8 mouse cellular contexts compared by ENCODE assay signal in genomic region chr11:121053536-121053935, GRCm38 (mm10). TPM values are rescaled to one million over a fixed set of nuclear protein-coding genes. Genes with fewer than 3 reads are reported as not detected.
DNase-seq lines count a peak whose midpoint lies in the region; ATAC-seq and TF ChIP-seq lines count a peak whose summit lies in the region.

No protein-coding gene starts in this region.

- no peak overlapping the region for H3K4me3 ChIP-seq in intestine, embryonic 14.5 days (ENCODE audit: low read depth, low read length)
- H3K4me3 ChIP-seq in intestine, embryonic 16.5 days (ENCODE audit: low read length): no peak overlapping the region
- H3K4me3 ChIP-seq in hindbrain, embryonic 12.5 days: no peak overlapping the region
- no peak overlapping the region for H3K4me3 ChIP-seq in midbrain, postnatal 0 days (ENCODE audit: low read depth, low read length)

- 13% methylated on average over 8 of the region's 8 CpGs for WGBS in intestine, embryonic 14.5 days
- WGBS in intestine, embryonic 16.5 days: 16% methylated on average over 8 of the region's 8 CpGs
- whole genome bisulfite sequencing in hindbrain, embryonic 12.5 days: 14% methylated on average over 8 of the region's 8 CpGs
- 13% methylated on average over 8 of the region's 8 CpGs for WGBS in midbrain, postnatal 0 days

- no peaks in the 10 kb centered on the region for H3K27me3 ChIP-seq in intestine, embryonic 14.5 days (replicated peaks; ENCODE audit: control insufficient read depth, insufficient read depth, low read length)
- H3K27me3 ChIP-seq in intestine, embryonic 16.5 days (replicated peaks; ENCODE audit: control insufficient read depth, insufficient read depth, low read length): no peaks in the 10 kb centered on the region
- no peaks in the 10 kb centered on the region for H3K27me3 ChIP-seq in hindbrain, embryonic 12.5 days
- H3K27me3 ChIP-seq in midbrain, postnatal 0 days (ENCODE audit: insufficient read depth, low read length): no peaks in the 10 kb centered on the region

- no peaks in the 10 kb centered on the region for H3K9me3 ChIP-seq in intestine, embryonic 14.5 days (ENCODE audit: control insufficient read depth, low read length)
- H3K9me3 ChIP-seq in intestine, embryonic 16.5 days (ENCODE audit: control insufficient read depth, low read length): no peaks in the 10 kb centered on the region
- no peaks in the 10 kb centered on the region for H3K9me3 ChIP-seq in hindbrain, embryonic 12.5 days (replicated peaks)
- no peaks in the 10 kb centered on the region for H3K9me3 ChIP-seq in midbrain, postnatal 0 days (ENCODE audit: low read length)

- peak; percentile 60; the same call in 1 of the 2 replicates for ATAC-seq in intestine, embryonic 14.5 days (replicated peaks; ENCODE audit: low FRiP score, low TSS enrichment, low read depth)
- no peak for ATAC-seq in intestine, embryonic 16.5 days
- ATAC-seq in hindbrain, embryonic 12.5 days (ENCODE audit: low FRiP score): peak; percentile 32; the same call in 1 of the 2 replicates
- no peak for ATAC-seq in midbrain, postnatal 0 days (ENCODE audit: low FRiP score)

- no peaks in the 10 kb centered on the region for H3K36me3 ChIP-seq in intestine, embryonic 14.5 days (ENCODE audit: control insufficient read depth, insufficient read depth, low read length)
- no peaks in the 10 kb centered on the region for H3K36me3 ChIP-seq in intestine, embryonic 16.5 days (ENCODE audit: control insufficient read depth, insufficient read depth, low read length)
- no peaks in the 10 kb centered on the region for H3K36me3 ChIP-seq in hindbrain, embryonic 12.5 days
- no peaks in the 10 kb centered on the region for H3K36me3 ChIP-seq in midbrain, postnatal 0 days (ENCODE audit: insufficient read depth, low read length)

- H3K9ac ChIP-seq in intestine, embryonic 14.5 days (ENCODE audit: low read length): no peak overlapping the region
- H3K9ac ChIP-seq in intestine, embryonic 16.5 days (ENCODE audit: low read depth, low read length): no peak overlapping the region
- no peak overlapping the region for H3K9ac ChIP-seq in hindbrain, embryonic 12.5 days
- no peak overlapping the region for H3K9ac ChIP-seq in midbrain, postnatal 0 days (replicated peaks; ENCODE audit: low read length, poor library complexity, severe bottlenecking)

- peak; percentile 95 for DNase-seq in intestine, embryonic 14.5 days (ENCODE audit: low spot score)
- peak; percentile 69 for DNase-seq in cerebellum, adult 11 months
- DNase-seq in forelimb bud, embryonic 11.5 days (ENCODE audit: low read depth, low spot score): peak; percentile 93
- DNase-seq in left cerebral cortex, adult 18-20 months (ENCODE audit: low spot score in 2 of 2): peak; percentile 77 to 79
- peak; percentile 74 for DNase-seq in midbrain, postnatal 0 days (ENCODE audit: low spot score)
- peak; percentile 66 to 85 for DNase-seq in spleen, postnatal 4 days (ENCODE audit: low spot score in 2 of 2)

- H3K4me2 ChIP-seq in intestine, embryonic 14.5 days (ENCODE audit: low read length): no peak overlapping the region
- H3K4me2 ChIP-seq in intestine, embryonic 16.5 days (ENCODE audit: low read depth, low read length): no peak overlapping the region
- no peak overlapping the region for H3K4me2 ChIP-seq in hindbrain, embryonic 12.5 days (replicated peaks)
- no peak overlapping the region for H3K4me2 ChIP-seq in midbrain, postnatal 0 days (ENCODE audit: low read depth, low read length, poor library complexity, severe bottlenecking)

- no peaks in the 10 kb centered on the region; the same call in 1 of the 2 replicates for H3K4me1 ChIP-seq in intestine, embryonic 14.5 days (replicated peaks; ENCODE audit: control insufficient read depth, insufficient read depth, low read length)
- peaks cover 17% of the 10 kb centered on the region for H3K4me1 ChIP-seq in intestine, embryonic 16.5 days (ENCODE audit: control insufficient read depth, insufficient read depth, low read length)
- H3K4me1 ChIP-seq in hindbrain, embryonic 12.5 days: no peaks in the 10 kb centered on the region
- no peaks in the 10 kb centered on the region for H3K4me1 ChIP-seq in midbrain, postnatal 0 days (ENCODE audit: insufficient read depth, low read length)

- no peak overlapping the region for H3K27ac ChIP-seq in intestine, embryonic 14.5 days (ENCODE audit: low read depth)
- no peak overlapping the region for H3K27ac ChIP-seq in intestine, embryonic 16.5 days (ENCODE audit: low read length)
- no peak overlapping the region for H3K27ac ChIP-seq in hindbrain, embryonic 12.5 days
- H3K27ac ChIP-seq in midbrain, postnatal 0 days (ENCODE audit: low read depth, low read length): no peak overlapping the region

- TF ChIP-seq CTCF in midbrain, postnatal 0 days (IDR thresholded peaks at IDR 0.05): peak; percentile 99

RNA-seq across cellular contexts. Expression of gene Sectm1b, which starts 9.8 kb away (rescaled TPM):
- 1.5 and 1.8 TPM in 2 replicates for polyA plus RNA-seq in intestine, embryonic 14.5 days (2014; fragmentation: Nextera tagmentation; extraction: Ambion mirVana)
- 0.93 and 2.6 TPM in 2 replicates for polyA plus RNA-seq in intestine, embryonic 16.5 days (2015; fragmentation: Nextera tagmentation; extraction: Ambion mirVana)
- not detected in 2 replicates for polyA plus RNA-seq in hindbrain, embryonic 12.5 days (2016; fragmentation: Nextera tagmentation; extraction: Ambion mirVana)
- total RNA-seq in left cerebral cortex, adult 18-20 months (2021): not detected
- total RNA-seq in midbrain, postnatal 0 days (2014; rRNA removed): not detected in 2 replicates
- polyA plus RNA-seq in midbrain, postnatal 0 days (2015; fragmentation: Nextera tagmentation; extraction: Ambion mirVana): not detected in 2 replicates

RNA-seq across cellular contexts. Expression of gene Cd7, which starts 14.3 kb away (rescaled TPM):
- polyA plus RNA-seq in intestine, embryonic 14.5 days (2014; fragmentation: Nextera tagmentation; extraction: Ambion mirVana): 2.9 and 4.1 TPM in 2 replicates
- polyA plus RNA-seq in intestine, embryonic 16.5 days (2015; fragmentation: Nextera tagmentation; extraction: Ambion mirVana): 6.7 and 7.9 TPM in 2 replicates
- polyA plus RNA-seq in hindbrain, embryonic 12.5 days (2016; fragmentation: Nextera tagmentation; extraction: Ambion mirVana): not detected in 2 replicates
- total RNA-seq in left cerebral cortex, adult 18-20 months (2021): 1 to 10 TPM; 1.1 to 2.2 TPM
- total RNA-seq in midbrain, postnatal 0 days (2014; rRNA removed): not detected in 2 replicates
- not detected in 2 replicates for polyA plus RNA-seq in midbrain, postnatal 0 days (2015; fragmentation: Nextera tagmentation; extraction: Ambion mirVana)

RNA-seq across cellular contexts. Expression of gene Sectm1a, which starts 27.5 kb away (rescaled TPM):
- polyA plus RNA-seq in intestine, embryonic 14.5 days (2014; fragmentation: Nextera tagmentation; extraction: Ambion mirVana): 0.97 and 1.8 TPM in 2 replicates
- polyA plus RNA-seq in intestine, embryonic 16.5 days (2015; fragmentation: Nextera tagmentation; extraction: Ambion mirVana): 7.0 and 10.4 TPM in 2 replicates
- polyA plus RNA-seq in hindbrain, embryonic 12.5 days (2016; fragmentation: Nextera tagmentation; extraction: Ambion mirVana): not detected in 2 replicates
- total RNA-seq in left cerebral cortex, adult 18-20 months (2021): not detected
- total RNA-seq in midbrain, postnatal 0 days (2014; rRNA removed): not detected in 2 replicates
- not detected in 2 replicates for polyA plus RNA-seq in midbrain, postnatal 0 days (2015; fragmentation: Nextera tagmentation; extraction: Ambion mirVana)

Comparison
In these comparisons a context has a peak if more than half of its experiments do, and no peak if none do; other contexts are left out.
1. ATAC-seq: peak in intestine, embryonic 14.5 days (single experiment) and hindbrain, embryonic 12.5 days (single experiment); none in intestine, embryonic 16.5 days (single experiment) and midbrain, postnatal 0 days (single experiment).
2. Peak in every context shown above with its lines, with median percentiles within 50 percentile points of each other: DNase-seq.